Mouse (Mus musculus) lung, embryonic 14.5 days (tissue): ENCODE data around the gene Tmem238. TPM values are rescaled to one million over a fixed set of nuclear protein-coding genes. Genes with fewer than 3 reads are reported as not detected.
A peak's percentile ranks its signal among the peaks of the same experiment; 100 is the strongest.
"Not testable (repeated sequence)": the region's sequence is repeated elsewhere in the genome, so short reads cannot be mapped to it uniquely, and the experiment has no call there.

Source experiments
- ATAC-seq: fragments of 200-750 bp; cut with Nextera tagmentation; 2 replicates; pipeline ENCODE4 v1.8.0; 2017; ENCODE audit warnings: mild to moderate bottlenecking, moderate TSS enrichment, moderate library complexity; ENCODE audit not compliant: insufficient read depth
- DNase-seq: peaks from one replicate; pipeline ENCODE4 v3.0.0-alpha.2; 2015
- H3K27ac ChIP-seq: fragments of 300-500 bp; sonication (generic); 2 replicates; pipeline ENCODE4 v1.5.1; 2014; ENCODE audit warnings: low read depth, mild to moderate bottlenecking, moderate library complexity
- H3K27me3 ChIP-seq: fragments of 300-500 bp; sonication (generic); 2 replicates; pipeline ENCODE4 v1.6.1; 2014; ENCODE audit warnings: low read length, control low read depth; ENCODE audit not compliant: insufficient read depth
- H3K36me3 ChIP-seq: fragments of 300-500 bp; sonication (generic); 2 replicates; pipeline ENCODE4 v1.6.1; 2014; ENCODE audit warnings: control low read depth; ENCODE audit not compliant: insufficient read depth
- H3K4me1 ChIP-seq: fragments of 300-500 bp; sonication (generic); 2 replicates; pipeline ENCODE4 v1.6.1; 2014; ENCODE audit warnings: antibody characterized with exemption, control low read depth; ENCODE audit not compliant: insufficient read depth
- H3K4me2 ChIP-seq: fragments of 300-500 bp; sonication (generic); 2 replicates; pipeline ENCODE4 v1.6.1; 2014; ENCODE audit warnings: mild to moderate bottlenecking
- H3K4me3 ChIP-seq: fragments of 300-500 bp; sonication (generic); 2 replicates; pipeline ENCODE4 v1.5.1; 2014; ENCODE audit warnings: low read depth, low read length
- H3K9ac ChIP-seq: fragments of 300-500 bp; sonication (generic); 2 replicates; pipeline ENCODE4 v1.6.1; 2014
- H3K9me3 ChIP-seq: fragments of 300-500 bp; sonication (generic); 2 replicates; pipeline ENCODE4 v1.6.1; 2016; ENCODE audit warnings: low read depth, low read length, control low read depth
- CTCF ChIP-seq: IDR thresholded peaks from 2 replicates; pipeline ENCODE4 v1.5.1; 2016; ENCODE audit warnings: antibody characterized with exemption, low read depth
- WGBS: fragments of 180-500 bp; shearing (Covaris S2); extraction: QIAGEN DNeasy Blood & Tissue Kit; methylation state at CpG from one replicate; pipeline ENCODE4 v1.1.7; 2014; 5-methylcytosine and 5-hydroxymethylcytosine counted together
- polyA plus RNA-seq: library from polyadenylated mRNA; unstranded; fragments of >200 nt; fragmentation: Nextera tagmentation; extraction: Ambion mirVana; gene quantifications from 2 replicates; pipeline ENCODE4 v1.2.1, GENCODE M21; 2014

The Tmem238 gene
- polyA plus RNA-seq, 1 experiment from 2014 or later = 11.7 TPM

DNA sequence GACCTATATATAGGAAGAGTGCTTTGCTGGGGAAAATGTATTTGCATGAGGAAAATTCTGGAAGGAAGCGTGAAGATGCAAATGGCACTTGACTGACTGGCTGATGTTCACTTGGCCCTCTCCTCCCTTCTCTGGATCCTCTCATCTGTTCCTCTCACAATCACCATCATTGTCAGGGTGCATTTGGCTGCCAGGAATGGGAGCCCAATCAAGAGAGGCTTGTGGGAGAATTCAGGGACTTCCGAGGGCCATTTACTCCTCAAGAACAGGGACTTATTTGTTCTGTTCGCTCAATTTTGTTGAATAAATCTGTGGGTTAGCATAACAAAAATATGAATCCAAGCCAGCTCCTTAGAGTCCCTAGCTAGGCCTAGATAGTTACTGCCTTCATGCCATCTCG, 32.2 kb upstream of the Tmem238 start:
- Histone ChIP-seq H3K36me3 (no peaks in the 10 kb centered on the region), H3K4me1 (no peaks in the 10 kb centered on the region), H3K4me2 (no peak overlapping the region), H3K9me3 (no peaks in the 10 kb centered on the region), H3K9ac (no peak overlapping the region), H3K27ac (peak overlapping the region; percentile 67), H3K4me3 (no peak overlapping the region), H3K27me3 (no peaks in the 10 kb centered on the region)
- ATAC-seq = no peak
- no peak for TF ChIP-seq CTCF
- DNase-seq = no peak
- WGBS = 65% methylated on average over 4 of the region's 4 CpGs

GRCm38 (mm10) chr7:4820925-4821324, 31.5 kb upstream of the Tmem238 start:
- H3K9me3 ChIP-seq, H3K36me3 ChIP-seq, H3K27me3 ChIP-seq, H3K4me1 ChIP-seq, H3K9ac ChIP-seq, H3K27ac ChIP-seq, H3K4me3 ChIP-seq, H3K4me2 ChIP-seq, DNase-seq, ATAC-seq: not testable (repeated sequence)
- WGBS = 90% methylated on average over 7 of the region's 7 CpGs

- H3K4me1 ChIP-seq = peaks cover 6% of the 10 kb centered on the region; the same call in 1 of the 2 replicates
- ATAC-seq (no peak), DNase-seq (no peak)
- H3K4me2 ChIP-seq = no peak overlapping the region
- H3K27me3 ChIP-seq = no peaks in the 10 kb centered on the region
- no peak overlapping the region for H3K4me3 ChIP-seq
- H3K36me3 ChIP-seq = no peaks in the 10 kb centered on the region
- no peak for TF ChIP-seq CTCF
- no peak overlapping the region for H3K27ac ChIP-seq
- no peak overlapping the region for H3K9ac ChIP-seq
- H3K9me3 ChIP-seq = no peaks in the 10 kb centered on the region
Observed at GRCm38 (mm10) chr7:4816559-4816958, 27.1 kb upstream of the Tmem238 start.

DNA sequence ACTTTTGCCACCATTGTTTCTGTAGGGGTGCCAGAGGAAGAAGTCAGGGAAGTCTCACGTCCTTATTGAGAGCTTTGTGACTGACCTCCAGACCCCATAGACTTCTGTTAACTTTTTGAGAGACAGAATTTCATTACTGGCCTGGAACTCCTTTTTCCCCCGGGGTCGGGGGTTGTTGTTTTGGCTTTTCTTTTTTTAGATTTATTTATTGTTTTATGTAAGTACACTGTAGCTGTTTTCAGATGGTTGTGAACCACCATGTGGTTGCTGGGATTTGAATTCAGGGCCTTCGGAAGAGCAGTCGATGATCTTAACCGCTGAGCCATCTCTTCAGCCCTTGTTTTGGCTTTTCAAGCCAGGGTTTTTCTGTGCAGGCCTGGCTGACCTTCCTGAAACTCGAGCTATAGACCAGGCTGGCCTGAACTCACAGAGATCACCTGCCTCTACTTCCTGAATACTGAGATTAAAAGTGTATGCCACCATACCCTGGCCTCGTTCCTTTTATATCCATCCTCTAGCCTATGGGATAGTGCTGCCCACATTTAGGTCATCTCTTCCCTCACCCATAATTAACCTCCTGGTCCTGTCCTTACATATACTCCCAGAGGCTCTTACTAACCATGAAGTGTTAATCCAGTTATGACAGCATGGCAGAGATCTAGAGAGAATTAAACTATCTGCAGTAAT, 23.8 kb upstream of the Tmem238 start:
- peaks cover 30% of the 10 kb centered on the region for H3K36me3 ChIP-seq
- H3K4me1 ChIP-seq = peaks cover 23% of the 10 kb centered on the region
- H3K27ac ChIP-seq = peak overlapping the region; percentile 91
- H3K4me2 ChIP-seq = peak overlapping the region; percentile 82
- no peaks in the 10 kb centered on the region for H3K9me3 ChIP-seq
- TF ChIP-seq CTCF = no peak
- no peaks in the 10 kb centered on the region for H3K27me3 ChIP-seq
- WGBS = 17% methylated on average over 8 of the region's 8 CpGs
- H3K4me3 ChIP-seq = peak overlapping the region; percentile 85
- ATAC-seq (no peak), DNase-seq (no peak)
- H3K9ac ChIP-seq = peak overlapping the region; percentile 61

DNA sequence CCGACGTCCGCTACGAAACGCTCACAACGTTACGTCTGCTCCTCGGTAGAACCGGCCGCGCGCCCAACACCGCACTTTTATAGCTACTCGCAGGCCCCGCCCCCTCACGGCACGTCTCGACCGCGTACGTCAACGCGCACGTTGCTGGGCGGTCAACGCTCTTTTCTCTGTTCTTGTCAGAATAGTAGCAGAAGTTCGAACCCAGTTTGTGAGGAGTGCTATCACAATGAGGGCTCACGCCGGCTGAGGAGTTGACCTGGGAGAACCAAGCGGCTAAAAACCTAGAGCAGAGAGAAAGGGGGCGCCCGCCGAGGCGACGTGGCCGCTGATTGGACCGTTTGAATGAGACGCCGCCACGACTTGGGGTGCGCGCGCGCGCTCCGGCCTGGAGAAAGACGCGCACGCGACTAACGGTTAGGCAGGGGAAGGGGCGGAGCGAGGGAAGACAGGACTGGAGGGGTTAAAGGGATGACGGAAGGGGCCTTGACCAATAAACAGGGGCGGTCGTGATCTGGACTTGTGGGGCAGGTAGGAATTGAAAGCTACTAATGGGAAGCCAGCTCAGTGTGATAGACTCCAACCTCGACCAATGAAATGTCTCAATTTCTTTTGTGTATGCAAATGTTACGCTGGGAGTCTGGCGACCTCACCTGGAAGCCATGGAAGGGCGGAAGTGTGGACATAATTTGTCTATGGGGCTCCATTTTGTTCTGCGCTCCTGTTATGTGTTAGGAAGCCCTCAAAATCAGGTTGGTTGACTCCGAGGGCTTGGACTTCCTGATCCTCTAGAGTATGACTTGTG, 23.0 kb upstream of the Tmem238 start, which contains the start of gene Ube2s:
Ube2s (minus strand) TSS at position 288 of the 802 bp plus-strand sequence.
- H3K9me3 ChIP-seq = no peaks in the 10 kb centered on the region
- ATAC-seq (peak; percentile 99), DNase-seq (peak; percentile 99)
- peak within 1 kb of the TSS; percentile 82 for H3K4me2 ChIP-seq
- peak; percentile 36 for TF ChIP-seq CTCF
- no peaks in the 10 kb centered on the region for H3K27me3 ChIP-seq
- WGBS = under 1% methylated on average over 62 of the region's 62 CpGs
- H3K36me3 ChIP-seq = peaks cover 34% of the 10 kb centered on the region
- H3K27ac ChIP-seq = peak within 1 kb of the TSS; percentile 97
- peak within 1 kb of the TSS; percentile 98 for H3K9ac ChIP-seq
- peaks cover 23% of the 10 kb centered on the region for H3K4me1 ChIP-seq
- peak within 1 kb of the TSS; percentile 85 for H3K4me3 ChIP-seq

GRCm38 (mm10) chr7:4811842-4812302, 22.4 kb upstream of the Tmem238 start:
- peak overlapping the region; percentile 85 for H3K4me3 ChIP-seq
- peaks cover 41% of the 10 kb centered on the region for H3K36me3 ChIP-seq
- peak; percentile 41 for DNase-seq
- peak overlapping the region; percentile 97 for H3K27ac ChIP-seq
- no peaks in the 10 kb centered on the region for H3K27me3 ChIP-seq
- ATAC-seq = no peak; the same call in 1 of the 2 replicates
- H3K9me3 ChIP-seq = no peaks in the 10 kb centered on the region
- peak overlapping the region; percentile 82 for H3K4me2 ChIP-seq
- peak overlapping the region; percentile 98 for H3K9ac ChIP-seq
- no peak for TF ChIP-seq CTCF
- WGBS = under 1% methylated on average over 26 of the region's 36 CpGs
- peaks cover 23% of the 10 kb centered on the region for H3K4me1 ChIP-seq

DNA sequence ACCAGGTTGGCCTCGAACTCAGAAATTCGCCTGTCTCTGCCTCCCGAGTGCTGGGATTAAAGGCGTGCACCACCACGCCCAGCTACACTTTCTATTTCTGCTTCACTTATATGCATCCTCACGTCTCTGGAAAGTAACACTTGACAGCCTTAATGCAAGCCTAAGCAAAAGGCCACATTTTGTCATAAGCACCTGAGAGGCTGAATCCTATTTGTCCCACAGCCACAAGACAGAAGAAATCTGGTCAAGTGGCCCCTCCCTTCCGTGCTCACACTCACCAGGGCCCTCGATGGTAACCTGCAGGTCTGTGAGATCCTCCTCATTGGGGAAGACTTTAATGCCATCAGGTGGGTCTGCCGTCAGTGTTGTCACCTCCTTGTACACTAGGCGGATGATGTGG, 21.7 kb upstream of the Tmem238 start:
- peak overlapping the region; percentile 82 for H3K4me2 ChIP-seq
- ATAC-seq, H3K27ac ChIP-seq, H3K27me3 ChIP-seq, H3K9me3 ChIP-seq, DNase-seq: not testable (repeated sequence)
- H3K4me3 ChIP-seq = peak overlapping the region; percentile 85
- 32% methylated on average over 10 of the region's 10 CpGs for WGBS
- H3K4me1 ChIP-seq = peaks cover 23% of the 10 kb centered on the region
- peaks cover 48% of the 10 kb centered on the region for H3K36me3 ChIP-seq
- peak overlapping the region; percentile 98 for H3K9ac ChIP-seq
